Comparison of ENCODE assay signal across 24 mouse cellular contexts in the genomic region with DNA sequence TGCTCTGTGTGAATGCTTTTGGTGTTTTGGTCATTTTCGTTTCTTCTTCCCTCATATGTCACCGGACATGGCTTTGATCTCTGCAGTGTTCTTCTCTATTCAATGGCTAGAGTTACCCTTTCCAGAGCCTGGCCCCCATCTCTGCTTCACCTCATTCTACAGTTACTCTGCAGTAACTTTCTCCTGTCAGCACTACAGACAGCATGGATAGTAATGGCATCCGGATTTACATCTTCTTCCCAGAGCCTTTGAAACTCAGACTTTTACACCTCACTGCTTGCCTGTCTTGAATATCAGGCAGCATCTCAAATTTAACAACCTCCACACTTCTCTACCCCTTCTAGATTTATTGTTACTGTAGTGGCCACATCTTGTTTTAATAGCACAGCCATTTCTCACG.
DNase-seq lines count a peak whose midpoint lies in the region; ATAC-seq and TF ChIP-seq lines count a peak whose summit lies in the region.
"Had no signal": no experiment of that assay in that cellular context is flagged by ENCODE, and none has a peak within 500 bp of the region (broad histone marks: within the 10 kb centered on the region; RNA-seq: fewer than 3 reads in every experiment).

No protein-coding gene starts in this region.

- H3K36me3 ChIP-seq in kidney, embryonic 14.5 days (ENCODE audit: control insufficient read depth, insufficient read depth, low read length): no peaks in the 10 kb centered on the region
- H3K36me3 ChIP-seq in kidney, embryonic 16.5 days (ENCODE audit: insufficient read depth, low read length): no peaks in the 10 kb centered on the region
- H3K36me3 ChIP-seq in stomach, postnatal 0 days (ENCODE audit: control insufficient read depth, insufficient read depth, low read length): no peaks in the 10 kb centered on the region
- H3K36me3 ChIP-seq: embryonic facial prominence, embryonic 13.5 days; embryonic facial prominence, embryonic 15.5 days; forebrain, embryonic 10.5 days; forebrain, embryonic 12.5 days had no signal

- H3K27ac ChIP-seq in kidney, embryonic 14.5 days (ENCODE audit: low read depth, low read length): peak overlapping the region; percentile 38; the same call in 1 of the 2 replicates
- peak overlapping the region; percentile 68; the same call in 1 of the 2 replicates for H3K27ac ChIP-seq in kidney, embryonic 16.5 days (ENCODE audit: low read length)
- no peak overlapping the region for H3K27ac ChIP-seq in stomach, postnatal 0 days (replicated peaks)
- H3K27ac ChIP-seq: embryonic facial prominence, embryonic 13.5 days; embryonic facial prominence, embryonic 15.5 days; forebrain, embryonic 10.5 days; forebrain, embryonic 12.5 days had no signal

- no peaks in the 10 kb centered on the region for H3K27me3 ChIP-seq in kidney, embryonic 14.5 days (ENCODE audit: control insufficient read depth, insufficient read depth, low read length)
- H3K27me3 ChIP-seq in kidney, embryonic 16.5 days (ENCODE audit: insufficient read depth, low read length): no peaks in the 10 kb centered on the region
- no peaks in the 10 kb centered on the region for H3K27me3 ChIP-seq in stomach, postnatal 0 days (ENCODE audit: control insufficient read depth, insufficient read depth, low read length)
- H3K27me3 ChIP-seq: embryonic facial prominence, embryonic 13.5 days; embryonic facial prominence, embryonic 15.5 days; forebrain, embryonic 12.5 days had no signal

- TF ChIP-seq CTCF in stomach, postnatal 0 days (IDR thresholded peaks at IDR 0.05; ENCODE audit: low read depth): no peak

- peak; percentile 91 for ATAC-seq in kidney, embryonic 14.5 days (ENCODE audit: low FRiP score, low TSS enrichment)
- ATAC-seq in kidney, embryonic 16.5 days (ENCODE audit: low FRiP score, low TSS enrichment): peak; percentile 88
- ATAC-seq in stomach, postnatal 0 days (ENCODE audit: low FRiP score, low TSS enrichment): no peak
- ATAC-seq: forebrain, embryonic 14.5 days; forebrain, embryonic 16.5 days had no signal

- TF ChIP-seq EP300 in stomach, postnatal 0 days (optimal IDR thresholded peaks at IDR 0.05): no peak

- H3K4me2 ChIP-seq in kidney, embryonic 14.5 days (replicated peaks; ENCODE audit: low read depth, low read length): no peak overlapping the region
- no peak overlapping the region for H3K4me2 ChIP-seq in kidney, embryonic 16.5 days (replicated peaks; ENCODE audit: low read depth, low read length)
- no peak overlapping the region for H3K4me2 ChIP-seq in stomach, postnatal 0 days (replicated peaks; ENCODE audit: low read depth)
- H3K4me2 ChIP-seq: embryonic facial prominence, embryonic 13.5 days; embryonic facial prominence, embryonic 15.5 days; forebrain, embryonic 12.5 days had no signal

- H3K4me1 ChIP-seq in kidney, embryonic 14.5 days (ENCODE audit: control insufficient read depth, insufficient read depth, low read length): no peaks in the 10 kb centered on the region
- no peaks in the 10 kb centered on the region for H3K4me1 ChIP-seq in kidney, embryonic 16.5 days (ENCODE audit: insufficient read depth, low read length)
- H3K4me1 ChIP-seq in stomach, postnatal 0 days (replicated peaks; ENCODE audit: control insufficient read depth, insufficient read depth): no peaks in the 10 kb centered on the region
- H3K4me1 ChIP-seq: embryonic facial prominence, embryonic 13.5 days; embryonic facial prominence, embryonic 15.5 days; forebrain, embryonic 10.5 days; forebrain, embryonic 12.5 days had no signal

- H3K4me3 ChIP-seq in kidney, embryonic 14.5 days (ENCODE audit: low read length): no peak overlapping the region
- H3K4me3 ChIP-seq in kidney, embryonic 16.5 days (ENCODE audit: low read length): no peak overlapping the region
- H3K4me3 ChIP-seq in stomach, postnatal 0 days (ENCODE audit: low read depth, low read length): no peak overlapping the region
- H3K4me3 ChIP-seq: embryonic facial prominence, embryonic 13.5 days; embryonic facial prominence, embryonic 15.5 days; erythroblast, embryonic 14.5 days; forebrain, embryonic 10.5 days; forebrain, embryonic 12.5 days had no signal

- H3K9ac ChIP-seq in kidney, embryonic 14.5 days (ENCODE audit: low read depth, low read length): no peak overlapping the region
- H3K9ac ChIP-seq in kidney, embryonic 16.5 days (replicated peaks; ENCODE audit: low read length): no peak overlapping the region
- no peak overlapping the region for H3K9ac ChIP-seq in stomach, postnatal 0 days (ENCODE audit: low read length)
- H3K9ac ChIP-seq: embryonic facial prominence, embryonic 13.5 days; embryonic facial prominence, embryonic 15.5 days; forebrain, embryonic 12.5 days had no signal

- DNase-seq in kidney, postnatal 36 days: no peak
- no peak for DNase-seq in kidney, adult 11 months
- DNase-seq in hindlimb bud, embryonic 11.5 days (ENCODE audit: extremely low spot score, low read depth, low spot score): peak; percentile 10
- peak; percentile 10 for DNase-seq in mesoderm, embryonic 11.5 days (ENCODE audit: low read depth, low spot score)
- DNase-seq in frontal cortex, postnatal 36 days (ENCODE audit: low spot score in 2 of 2): no peak
- DNase-seq in stomach, postnatal 0 days (ENCODE audit: low spot score): no peak
- DNase-seq: adrenal gland, adult 2 months; adrenal gland, postnatal 10 days; adrenal gland, postnatal 25 days; cerebellum, adult 11 months; cerebellum, adult 18-20 months; cerebellum, adult 8-10 months; cerebellum, adult 9-11 months; cerebellum, postnatal 14 days; cerebellum, postnatal 36 days had no signal

- 32% methylated on average over 4 of the region's 4 CpGs for WGBS in kidney, embryonic 14.5 days
- WGBS in kidney, embryonic 16.5 days: 27% methylated on average over 4 of the region's 4 CpGs
- 71% methylated on average over 4 of the region's 4 CpGs for WGBS in stomach, postnatal 0 days

- no peaks in the 10 kb centered on the region for H3K9me3 ChIP-seq in kidney, embryonic 14.5 days (ENCODE audit: control insufficient read depth, low read length)
- peaks cover 2% of the 10 kb centered on the region; the same call in 1 of the 2 replicates for H3K9me3 ChIP-seq in kidney, embryonic 16.5 days (ENCODE audit: low read length)
- H3K9me3 ChIP-seq in stomach, postnatal 0 days (ENCODE audit: control insufficient read depth, low read length): no peaks in the 10 kb centered on the region
- H3K9me3 ChIP-seq: embryonic facial prominence, embryonic 13.5 days; embryonic facial prominence, embryonic 15.5 days; forebrain, embryonic 10.5 days; forebrain, embryonic 12.5 days had no signal

Comparison
In these comparisons a context has a peak if more than half of its experiments do, and no peak if none do; other contexts are left out.
1. DNase-seq: peak in hindlimb bud, embryonic 11.5 days (single experiment) and mesoderm, embryonic 11.5 days (single experiment); none in kidney, postnatal 36 days (0 of 2), kidney, adult 11 months (single experiment), frontal cortex, postnatal 36 days (0 of 2) and stomach, postnatal 0 days (single experiment).